Mouse (Mus musculus) embryonic fibroblast, embryonic 13.5 days (primary cell): ENCODE measurements around the gene 1700037H04Rik.

Experiments used
- CTCF ChIP-seq: IDR thresholded peaks from 2 replicates; pipeline ENCODE4 v1.5.1; 2011; ENCODE audit warnings: mild to moderate bottlenecking, control low read depth, low read length, moderate library complexity, borderline replicate concordance; ENCODE audit not compliant: insufficient read depth
- POLR2A ChIP-seq: IDR thresholded peaks from 2 replicates; pipeline ENCODE4 v1.6.1; 2011; ENCODE audit warnings: low read depth, mild to moderate bottlenecking, control low read depth, low read length, moderate library complexity

DNA sequence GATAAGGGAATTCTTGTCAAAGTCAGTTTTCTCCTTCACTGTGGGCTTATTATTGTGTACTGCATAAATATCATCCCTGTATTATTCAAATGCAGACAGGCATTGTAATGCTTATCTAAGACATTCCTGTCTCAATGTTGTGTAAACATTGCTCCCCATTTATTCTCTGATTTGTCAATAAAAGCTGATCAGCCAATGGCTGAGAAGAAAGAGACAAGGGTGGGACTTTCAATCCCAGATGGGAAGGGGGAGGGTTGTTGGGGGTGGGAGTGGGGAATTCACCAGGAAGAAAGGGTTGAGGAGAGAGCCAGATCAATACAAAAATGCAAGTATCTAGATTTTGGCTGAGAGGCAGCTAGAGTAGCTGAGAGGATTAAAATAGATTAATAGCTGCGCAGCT is 9.0 kb upstream of the 1700037H04Rik start:
- no peak for TF ChIP-seq CTCF
- TF ChIP-seq POLR2A = no peak
